Mouse (Mus musculus): ENCODE measurements around the gene Ldb2. TPM values are rescaled to one million over a fixed set of nuclear protein-coding genes. Genes with fewer than 3 reads are reported as not detected.

Gene Ldb2
- polyA plus RNA-seq, 1 experiment from 2014 or later: 51.5 TPM

DNA sequence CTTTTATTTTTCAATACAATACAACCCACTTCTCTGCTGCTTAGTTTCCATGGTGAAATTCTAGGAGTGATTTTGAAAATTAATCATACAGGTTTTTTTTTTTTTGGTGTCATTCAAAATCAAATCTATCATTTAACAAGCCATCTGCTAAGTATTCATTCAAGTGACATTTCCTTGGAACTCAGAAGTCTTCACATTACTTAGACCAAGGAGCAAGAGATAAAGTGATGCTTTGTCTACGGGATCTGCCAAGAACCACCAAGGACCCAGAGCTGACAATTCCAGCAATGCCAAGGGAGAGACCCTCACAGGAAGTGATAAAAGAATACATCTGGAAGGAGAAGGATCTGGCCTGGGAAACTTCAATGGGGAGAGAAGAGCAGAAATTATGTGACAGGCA lies 270.5 kb downstream of the Ldb2 start:
- H3K27ac ChIP-seq (replicated peaks; ENCODE audit: low read depth, low read length): no peak overlapping the region
- no peak overlapping the region for H3K4me2 ChIP-seq (ENCODE audit: low read depth, low read length)
- WGBS: 73% methylated on average over 1 of the region's 1 CpGs
- no peaks in the 10 kb centered on the region for H3K36me3 ChIP-seq (replicated peaks; ENCODE audit: control insufficient read depth, insufficient read depth, low read depth, low read length)
- no peaks in the 10 kb centered on the region for H3K27me3 ChIP-seq (ENCODE audit: control insufficient read depth, insufficient read depth, low read length)
- H3K9me3 ChIP-seq (replicated peaks; ENCODE audit: control insufficient read depth, low read length): no peaks in the 10 kb centered on the region
- no peak overlapping the region for H3K9ac ChIP-seq (replicated peaks; ENCODE audit: low read length)
- DNase-seq (ENCODE audit: low spot score): no peak
- ATAC-seq (replicated peaks; ENCODE audit: insufficient number of reproducible peaks, low FRiP score, low TSS enrichment, low read depth): no peak
- no peak overlapping the region for H3K4me3 ChIP-seq (ENCODE audit: low read depth, low read length)
- H3K4me1 ChIP-seq (ENCODE audit: control insufficient read depth, insufficient read depth, low read length): no peaks in the 10 kb centered on the region

GRCm38 (mm10) chr5:44505221-44505620 lies 294.3 kb downstream of the Ldb2 start:
- H3K9me3 ChIP-seq (replicated peaks; ENCODE audit: control insufficient read depth, low read length): no peaks in the 10 kb centered on the region
- H3K4me1 ChIP-seq (ENCODE audit: control insufficient read depth, insufficient read depth, low read length): no peaks in the 10 kb centered on the region
- ATAC-seq (replicated peaks; ENCODE audit: insufficient number of reproducible peaks, low FRiP score, low TSS enrichment, low read depth): no peak
- no peak for DNase-seq (ENCODE audit: low spot score)
- H3K27me3 ChIP-seq (ENCODE audit: control insufficient read depth, insufficient read depth, low read length): no peaks in the 10 kb centered on the region
- no peak overlapping the region for H3K9ac ChIP-seq (replicated peaks; ENCODE audit: low read length)
- H3K4me2 ChIP-seq (ENCODE audit: low read depth, low read length): no peak overlapping the region
- no peaks in the 10 kb centered on the region for H3K36me3 ChIP-seq (replicated peaks; ENCODE audit: control insufficient read depth, insufficient read depth, low read depth, low read length)
- H3K27ac ChIP-seq (replicated peaks; ENCODE audit: low read depth, low read length): no peak overlapping the region
- H3K4me3 ChIP-seq (ENCODE audit: low read depth, low read length): no peak overlapping the region
- 83% methylated on average over 5 of the region's 5 CpGs for WGBS

DNA sequence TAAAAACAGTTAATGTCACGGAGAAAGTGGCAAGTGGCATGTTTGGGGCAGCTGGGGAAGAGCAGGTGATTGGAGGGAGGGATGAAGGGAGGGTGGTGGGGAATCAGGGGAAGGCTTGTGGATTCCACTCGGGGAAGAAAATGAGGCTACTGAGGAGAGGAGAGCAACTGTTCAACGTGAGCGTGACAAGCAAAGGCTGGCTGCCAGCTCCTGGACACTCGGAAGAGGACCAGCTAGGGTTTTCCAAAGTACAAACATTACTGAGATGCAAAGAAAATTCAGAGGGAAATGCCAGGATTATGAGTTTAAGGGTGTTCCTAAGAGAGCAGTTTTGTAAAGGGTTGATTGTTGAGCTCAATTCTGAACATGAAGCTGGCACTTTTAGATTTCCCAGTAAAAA lies 294.7 kb downstream of the Ldb2 start:
- Histone ChIP-seq H3K9ac (replicated peaks; ENCODE audit: low read length) (no peak overlapping the region), H3K4me2 (ENCODE audit: low read depth, low read length) (no peak overlapping the region), H3K4me3 (ENCODE audit: low read depth, low read length) (no peak overlapping the region), H3K36me3 (replicated peaks; ENCODE audit: control insufficient read depth, insufficient read depth, low read depth, low read length) (no peaks in the 10 kb centered on the region), H3K27ac (replicated peaks; ENCODE audit: low read depth, low read length) (no peak overlapping the region), H3K4me1 (ENCODE audit: control insufficient read depth, insufficient read depth, low read length) (no peaks in the 10 kb centered on the region), H3K9me3 (replicated peaks; ENCODE audit: control insufficient read depth, low read length) (no peaks in the 10 kb centered on the region), H3K27me3 (ENCODE audit: control insufficient read depth, insufficient read depth, low read length) (no peaks in the 10 kb centered on the region)
- no peak for DNase-seq (ENCODE audit: low spot score)
- no peak for ATAC-seq (replicated peaks; ENCODE audit: insufficient number of reproducible peaks, low FRiP score, low TSS enrichment, low read depth)
- WGBS: 82% methylated on average over 5 of the region's 5 CpGs

DNA sequence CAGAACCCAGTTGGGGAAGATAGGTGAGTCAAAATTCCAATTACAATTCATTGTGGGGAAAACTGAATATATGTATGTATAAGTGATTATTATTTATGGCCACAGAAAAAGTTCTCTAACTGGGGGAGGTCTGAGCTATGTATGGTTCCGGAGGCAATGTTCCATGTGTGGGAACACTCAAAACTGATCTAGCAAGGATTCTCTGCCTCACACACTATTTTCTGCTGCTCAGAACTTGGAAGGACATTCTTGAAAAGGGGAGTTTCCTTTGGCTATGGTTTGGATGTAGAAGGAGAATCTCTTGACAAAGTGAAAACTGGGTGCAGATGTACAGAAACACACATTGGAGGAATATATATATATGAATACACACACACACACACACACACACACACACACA lies 301.3 kb downstream of the Ldb2 start:
- WGBS: 92% methylated on average over 1 of the region's 1 CpGs
- Histone ChIP-seq H3K4me1 (ENCODE audit: control insufficient read depth, insufficient read depth, low read length) (no peaks in the 10 kb centered on the region), H3K27me3 (ENCODE audit: control insufficient read depth, insufficient read depth, low read length) (no peaks in the 10 kb centered on the region), H3K27ac (replicated peaks; ENCODE audit: low read depth, low read length) (no peak overlapping the region), H3K4me2 (ENCODE audit: low read depth, low read length) (no peak overlapping the region), H3K9ac (replicated peaks; ENCODE audit: low read length) (no peak overlapping the region), H3K36me3 (replicated peaks; ENCODE audit: control insufficient read depth, insufficient read depth, low read depth, low read length) (no peaks in the 10 kb centered on the region), H3K9me3 (replicated peaks; ENCODE audit: control insufficient read depth, low read length) (no peaks in the 10 kb centered on the region), H3K4me3 (ENCODE audit: low read depth, low read length) (no peak overlapping the region)
- DNase-seq (ENCODE audit: low spot score) (no peak), ATAC-seq (replicated peaks; ENCODE audit: insufficient number of reproducible peaks, low FRiP score, low TSS enrichment, low read depth) (no peak)

DNA sequence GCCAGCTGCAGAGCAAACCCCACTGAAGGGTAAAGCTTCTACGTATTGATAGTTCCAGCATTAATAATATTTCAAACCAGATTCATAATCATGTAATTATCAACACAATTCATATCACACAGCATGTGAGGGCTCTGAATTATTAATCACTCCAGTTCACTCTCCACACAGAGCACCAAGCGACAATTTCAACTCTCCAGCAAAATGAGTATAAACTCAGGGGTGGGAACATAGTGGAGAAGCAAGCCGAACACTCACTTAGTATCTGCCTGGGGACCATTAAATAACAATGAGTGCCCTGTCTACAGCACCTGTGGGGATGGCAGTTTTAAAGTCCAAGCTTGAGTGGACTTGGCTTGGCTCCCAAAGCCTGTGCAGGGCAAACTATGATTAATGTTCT lies 302.6 kb downstream of the Ldb2 start:
- H3K27ac ChIP-seq (replicated peaks; ENCODE audit: low read depth, low read length): no peak overlapping the region
- no peaks in the 10 kb centered on the region for H3K4me1 ChIP-seq (ENCODE audit: control insufficient read depth, insufficient read depth, low read length)
- H3K9ac ChIP-seq (replicated peaks; ENCODE audit: low read length): no peak overlapping the region
- H3K36me3 ChIP-seq (replicated peaks; ENCODE audit: control insufficient read depth, insufficient read depth, low read depth, low read length): no peaks in the 10 kb centered on the region
- ATAC-seq (replicated peaks; ENCODE audit: insufficient number of reproducible peaks, low FRiP score, low TSS enrichment, low read depth) (no peak), DNase-seq (ENCODE audit: low spot score) (no peak)
- H3K9me3 ChIP-seq (replicated peaks; ENCODE audit: control insufficient read depth, low read length): no peaks in the 10 kb centered on the region
- WGBS: 83% methylated on average over 3 of the region's 3 CpGs
- no peak overlapping the region for H3K4me3 ChIP-seq (ENCODE audit: low read depth, low read length)
- no peak overlapping the region for H3K4me2 ChIP-seq (ENCODE audit: low read depth, low read length)
- no peaks in the 10 kb centered on the region for H3K27me3 ChIP-seq (ENCODE audit: control insufficient read depth, insufficient read depth, low read length)

- H3K27ac ChIP-seq (replicated peaks; ENCODE audit: low read depth, low read length): no peak overlapping the region
- no peak for DNase-seq (ENCODE audit: low spot score)
- H3K9me3 ChIP-seq (replicated peaks; ENCODE audit: control insufficient read depth, low read length): no peaks in the 10 kb centered on the region
- WGBS: 79% methylated on average over 4 of the region's 4 CpGs
- H3K27me3 ChIP-seq (ENCODE audit: control insufficient read depth, insufficient read depth, low read length): no peaks in the 10 kb centered on the region
- no peaks in the 10 kb centered on the region for H3K4me1 ChIP-seq (ENCODE audit: control insufficient read depth, insufficient read depth, low read length)
- no peak for ATAC-seq (replicated peaks; ENCODE audit: insufficient number of reproducible peaks, low FRiP score, low TSS enrichment, low read depth)
- no peak overlapping the region for H3K4me3 ChIP-seq (ENCODE audit: low read depth, low read length)
- H3K36me3 ChIP-seq (replicated peaks; ENCODE audit: control insufficient read depth, insufficient read depth, low read depth, low read length): no peaks in the 10 kb centered on the region
- H3K9ac ChIP-seq (replicated peaks; ENCODE audit: low read length): no peak overlapping the region
- no peak overlapping the region for H3K4me2 ChIP-seq (ENCODE audit: low read depth, low read length)
Observed at GRCm38 (mm10) chr5:44495092-44495491, 304.4 kb downstream of the Ldb2 start.

GRCm38 (mm10) chr5:44494133-44494532 lies 305.3 kb downstream of the Ldb2 start:
- H3K27me3 ChIP-seq (ENCODE audit: control insufficient read depth, insufficient read depth, low read length): no peaks in the 10 kb centered on the region
- H3K4me3 ChIP-seq (ENCODE audit: low read depth, low read length): no peak overlapping the region
- no peak for ATAC-seq (replicated peaks; ENCODE audit: insufficient number of reproducible peaks, low FRiP score, low TSS enrichment, low read depth)
- WGBS: 70% methylated on average over 9 of the region's 9 CpGs
- no peak for DNase-seq (ENCODE audit: low spot score)
- H3K27ac ChIP-seq (replicated peaks; ENCODE audit: low read depth, low read length): no peak overlapping the region
- no peak overlapping the region for H3K4me2 ChIP-seq (ENCODE audit: low read depth, low read length)
- H3K4me1 ChIP-seq (ENCODE audit: control insufficient read depth, insufficient read depth, low read length): no peaks in the 10 kb centered on the region
- H3K9me3 ChIP-seq (replicated peaks; ENCODE audit: control insufficient read depth, low read length): no peaks in the 10 kb centered on the region
- H3K36me3 ChIP-seq (replicated peaks; ENCODE audit: control insufficient read depth, insufficient read depth, low read depth, low read length): no peaks in the 10 kb centered on the region
- no peak overlapping the region for H3K9ac ChIP-seq (replicated peaks; ENCODE audit: low read length)

- Histone ChIP-seq H3K36me3 (replicated peaks; ENCODE audit: control insufficient read depth, insufficient read depth, low read depth, low read length) (no peaks in the 10 kb centered on the region), H3K27ac (replicated peaks; ENCODE audit: low read depth, low read length) (no peak overlapping the region), H3K9ac (replicated peaks; ENCODE audit: low read length) (no peak overlapping the region), H3K9me3 (replicated peaks; ENCODE audit: control insufficient read depth, low read length) (no peaks in the 10 kb centered on the region), H3K4me3 (ENCODE audit: low read depth, low read length) (no peak overlapping the region), H3K27me3 (ENCODE audit: control insufficient read depth, insufficient read depth, low read length) (no peaks in the 10 kb centered on the region), H3K4me1 (ENCODE audit: control insufficient read depth, insufficient read depth, low read length) (no peaks in the 10 kb centered on the region), H3K4me2 (ENCODE audit: low read depth, low read length) (no peak overlapping the region)
- ATAC-seq (replicated peaks; ENCODE audit: insufficient number of reproducible peaks, low FRiP score, low TSS enrichment, low read depth) (no peak), DNase-seq (ENCODE audit: low spot score) (no peak)
- WGBS: 97% methylated on average over 1 of the region's 1 CpGs
Observed at GRCm38 (mm10) chr5:44491526-44491925, 308.0 kb downstream of the Ldb2 start.

All from embryonic facial prominence, embryonic 11.5 days (tissue).